Mouse (Mus musculus) liver, embryonic 14.5 days (tissue): Measurements from ENCODE around the gene Cdk13. TPM values are rescaled to one million over a fixed set of nuclear protein-coding genes. Genes with fewer than 3 reads are reported as not detected.

Experiments
- ATAC-seq: fragments of 200-750 bp; cut with Nextera tagmentation; 2 replicates; pipeline ENCODE4 v1.8.0; 2017; ENCODE audit warnings: moderate number of reproducible peaks, mild to moderate bottlenecking, moderate library complexity; ENCODE audit not compliant: insufficient read depth
- DNase-seq, 3 experiments: peaks; one replicate each; pipeline ENCODE4 v3.0.0-alpha.2; 2012 to 2013; ENCODE audit warnings: low read depth in 3 of 3, low spot score in 3 of 3
- H3K27ac ChIP-seq: fragments of 300-500 bp; sonication (generic); 2 replicates; pipeline ENCODE4 v1.5.1; 2014; ENCODE audit warnings: moderate library complexity, mild to moderate bottlenecking, control low read depth, inconsistent platforms
- H3K27me3 ChIP-seq: fragments of 300-500 bp; sonication (generic); 2 replicates; pipeline ENCODE4 v1.6.1; 2014; ENCODE audit warnings: mild to moderate bottlenecking, low read length, moderate library complexity; ENCODE audit not compliant: control insufficient read depth, insufficient read depth
- H3K36me3 ChIP-seq: fragments of 300-500 bp; sonication (generic); replicated peaks from 2 replicates; pipeline ENCODE4 v1.6.1; 2014; ENCODE audit warnings: low read depth; ENCODE audit not compliant: control insufficient read depth, insufficient read depth
- H3K4me1 ChIP-seq, 2 experiments: fragments of 200-500 bp in 1 of 2; fragments of 300-500 bp in 1 of 2; sonication (generic) in 1 of 2; replicated peaks; 2 replicates each; pipeline ENCODE4 v1.6.1; 2012 to 2014; ENCODE audit warnings: antibody characterized with exemption in 1 of 2, inconsistent platforms in 1 of 2, low read length in 1 of 2; ENCODE audit not compliant: control insufficient read depth in 2 of 2, insufficient read depth in 2 of 2
- H3K4me2 ChIP-seq: fragments of 300-500 bp; sonication (generic); 2 replicates; pipeline ENCODE4 v1.6.1; 2014; ENCODE audit warnings: low read depth, mild to moderate bottlenecking, control low read depth, moderate library complexity
- H3K4me3 ChIP-seq, 2 experiments: fragments of 200-500 bp in 1 of 2; fragments of 300-500 bp in 1 of 2; sonication (generic) in 1 of 2; 2 replicates each; pipeline ENCODE4 v1.5.1; 2012 to 2014; ENCODE audit warnings: low read depth in 2 of 2, low read length in 2 of 2, mild to moderate bottlenecking in 2 of 2, control low read depth in 1 of 2, inconsistent platforms in 1 of 2, moderate library complexity in 1 of 2; ENCODE audit not compliant: insufficient read depth in 1 of 2
- H3K9ac ChIP-seq: fragments of 300-500 bp; sonication (generic); replicated peaks from 2 replicates; pipeline ENCODE4 v1.6.1; 2014; ENCODE audit warnings: mild to moderate bottlenecking, control low read depth, moderate library complexity
- H3K9me3 ChIP-seq: fragments of 300-500 bp; sonication (generic); 2 replicates; pipeline ENCODE4 v1.6.1; 2016; ENCODE audit warnings: low read length, mixed read lengths; ENCODE audit not compliant: control insufficient read depth
- CTCF ChIP-seq: IDR thresholded peaks from 2 replicates; pipeline ENCODE4 v1.5.1; 2016; ENCODE audit warnings: antibody characterized with exemption, low read depth, control low read depth
- EP300 ChIP-seq: IDR thresholded peaks from 2 replicates; pipeline ENCODE4 v1.6.1; 2016; ENCODE audit warnings: antibody characterized with exemption, low read depth
- WGBS: fragments of 180-500 bp; shearing (Covaris S2); extraction: QIAGEN DNeasy Blood & Tissue Kit; methylation state at CpG from one replicate; pipeline ENCODE4 v1.1.7; 2014; ENCODE audit not compliant: insufficient replicate concordance; 5-methylcytosine and 5-hydroxymethylcytosine counted together
- polyA plus RNA-seq, 2 experiments: library from polyadenylated mRNA; depleted of rRNA in 1 of 2; stranded (reverse) in 1 of 2; unstranded in 1 of 2; fragments of >200 nt; fragmentation: Nextera tagmentation in 1 of 2; extraction: Ambion mirVana in 1 of 2; gene quantifications; 2 replicates each; pipeline versions ENCODE4 v1.2.1 to v1.2.3; 2012 to 2014

The Cdk13 gene
- polyA plus RNA-seq, 2 experiments, result 5.7 to 9.3 TPM

DNA sequence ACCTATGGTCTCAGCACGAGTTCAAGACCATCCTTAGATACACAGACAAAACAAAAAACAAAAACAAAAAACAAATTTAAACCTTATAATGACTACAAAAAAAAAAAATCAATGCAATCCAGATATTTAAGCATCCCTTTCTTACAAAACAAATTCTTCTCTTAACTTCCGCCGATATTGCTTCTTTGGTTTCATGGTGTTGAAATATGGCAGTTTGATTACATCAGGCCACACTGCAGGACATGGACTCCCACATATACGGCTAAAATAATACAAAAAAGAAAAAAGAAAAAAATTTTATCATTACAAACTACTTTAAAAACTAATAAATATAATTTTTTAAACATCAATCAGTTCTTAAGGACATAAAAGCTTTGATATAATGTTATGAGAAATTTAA, 77.0 kb downstream of the Cdk13 start:
- no peak for ATAC-seq
- Histone ChIP-seq H3K27ac (no peak overlapping the region), H3K9ac (no peak overlapping the region), H3K27me3 (no peaks in the 10 kb centered on the region), H3K4me1 (no peaks in the 10 kb centered on the region), H3K9me3 (no peaks in the 10 kb centered on the region), H3K36me3 (peaks cover 5% of the 10 kb centered on the region; the same call in 1 of the 2 replicates), H3K4me2 (no peak overlapping the region), H3K4me3 (no peak overlapping the region)
- no peak for DNase-seq
- TF ChIP-seq CTCF (no peak), EP300 (no peak)
- 76% methylated on average over 4 of the region's 4 CpGs for WGBS

- no peak for TF ChIP-seq CTCF
- TF ChIP-seq EP300, result no peak
- Histone ChIP-seq H3K36me3 (peaks cover 20% of the 10 kb centered on the region), H3K4me1 (no peaks in the 10 kb centered on the region), H3K4me3 (no peak overlapping the region), H3K9ac (no peak overlapping the region), H3K9me3 (no peaks in the 10 kb centered on the region), H3K4me2 (no peak overlapping the region), H3K27me3 (no peaks in the 10 kb centered on the region), H3K27ac (no peak overlapping the region)
- ATAC-seq, result no peak
- no peak for DNase-seq
- 67% methylated on average over 1 of the region's 1 CpGs for WGBS
These were observed 87.5 kb downstream of the Cdk13 start for GRCm38 (mm10) chr13:17717357-17717756.

DNA sequence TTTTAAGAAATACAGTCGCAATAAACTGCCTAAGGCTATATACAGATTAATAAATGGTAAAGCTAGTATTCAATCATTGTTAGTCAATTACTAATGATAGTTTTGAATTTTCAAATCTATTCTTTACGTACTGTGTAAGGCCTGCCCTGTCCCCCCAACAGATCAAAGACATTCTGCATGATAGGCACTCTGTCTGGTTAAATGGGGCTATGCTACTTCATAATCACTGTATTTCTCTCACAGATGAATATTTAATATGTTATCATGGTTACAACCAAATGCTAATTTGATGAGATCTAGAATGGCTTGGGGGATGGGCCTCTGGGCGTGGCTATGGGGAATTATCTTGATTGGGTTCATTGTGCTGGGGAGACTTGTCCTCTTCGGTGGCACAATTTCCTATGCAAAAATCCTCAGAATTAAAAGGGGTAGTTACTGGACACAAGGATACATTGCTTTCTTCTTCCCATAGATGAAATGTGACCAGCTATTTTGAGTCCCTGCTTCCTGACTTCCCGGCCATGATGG, 96.0 kb downstream of the Cdk13 start:
- Histone ChIP-seq H3K4me2 (no peak overlapping the region), H3K36me3 (no peaks in the 10 kb centered on the region), H3K27ac (no peak overlapping the region), H3K4me1 (no peaks in the 10 kb centered on the region), H3K9ac (no peak overlapping the region), H3K9me3 (no peaks in the 10 kb centered on the region), H3K4me3 (no peak overlapping the region), H3K27me3 (no peaks in the 10 kb centered on the region)
- DNase-seq (no peak), ATAC-seq (no peak)
- TF ChIP-seq EP300 (no peak), CTCF (no peak)
- WGBS, result 60% methylated on average over 5 of the region's 5 CpGs

- no peaks in the 10 kb centered on the region for H3K9me3 ChIP-seq
- no peak overlapping the region for H3K9ac ChIP-seq
- no peak for ATAC-seq
- 78% methylated on average over 6 of the region's 6 CpGs for WGBS
- no peaks in the 10 kb centered on the region; a peak in 1 of 4 replicates for H3K4me1 ChIP-seq
- no peak overlapping the region for H3K4me3 ChIP-seq
- H3K27me3 ChIP-seq, result no peaks in the 10 kb centered on the region
- no peak overlapping the region for H3K4me2 ChIP-seq
- H3K27ac ChIP-seq, result no peak overlapping the region
- no peaks in the 10 kb centered on the region for H3K36me3 ChIP-seq
- TF ChIP-seq EP300 (no peak), CTCF (no peak)
- no peak for DNase-seq
These were observed 99.6 kb downstream of the Cdk13 start for GRCm38 (mm10) chr13:17705188-17705826.

DNA sequence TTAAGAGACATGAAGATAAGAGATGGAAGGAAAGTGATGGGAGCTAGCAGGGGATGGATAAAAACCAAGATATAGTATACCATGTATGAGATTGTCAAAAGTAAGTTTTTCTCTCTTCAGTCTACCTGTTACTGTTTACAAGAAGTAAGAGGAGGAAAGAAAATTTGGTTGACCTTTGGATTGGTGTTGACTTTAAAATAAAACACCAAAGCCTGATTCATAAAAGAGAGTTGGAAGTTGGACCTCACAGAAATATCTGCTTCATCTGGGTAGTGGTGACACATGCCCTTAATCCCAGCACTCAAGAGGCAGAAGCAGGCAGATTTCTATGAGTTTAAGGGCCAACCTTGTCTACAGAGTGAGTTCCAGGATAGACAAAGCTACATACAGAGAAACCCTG, 102.6 kb downstream of the Cdk13 start:
- peaks cover 0 to 4% of the 10 kb centered on the region in 2 experiments; a peak in 1 of 4 replicates for H3K4me1 ChIP-seq
- H3K9me3 ChIP-seq, result no peaks in the 10 kb centered on the region
- ATAC-seq (no peak), DNase-seq (no peak)
- H3K27ac ChIP-seq, result no peak overlapping the region
- H3K4me2 ChIP-seq, result no peak overlapping the region
- no peak overlapping the region for H3K9ac ChIP-seq
- no peak for TF ChIP-seq CTCF
- no peak for TF ChIP-seq EP300
- H3K4me3 ChIP-seq, result no peak overlapping the region
- no peaks in the 10 kb centered on the region for H3K27me3 ChIP-seq
- no peaks in the 10 kb centered on the region for H3K36me3 ChIP-seq
